Mouse (Mus musculus) liver, postnatal 0 days (tissue): Measurements from ENCODE around the gene Gcn1l1.

ENCODE experiments used
- CTCF ChIP-seq: sonication (generic); IDR thresholded peaks from 2 replicates; pipeline ENCODE4 v1.5.1; 2016; ENCODE audit warnings: antibody characterized with exemption, low read depth
- EP300 ChIP-seq: IDR thresholded peaks from 2 replicates; pipeline ENCODE4 v1.6.1; 2016; ENCODE audit warnings: antibody characterized with exemption, low read depth, mild to moderate bottlenecking

- TF ChIP-seq CTCF (peak; percentile 99), EP300 (no peak)
Observed at GRCm38 (mm10) chr5:115556217-115556616, 8.8 kb upstream of the Gcn1l1 start.
